Mouse (Mus musculus): ENCODE results near the gene Rnft2.

GRCm38 (mm10) chr5:118169222-118170221 is 75.4 kb downstream of the Rnft2 start:
- TF ChIP-seq POLR2A (IDR thresholded peaks at IDR 0.05; ENCODE audit: control insufficient read depth, extremely low read depth, insufficient read depth, low read length, poor library complexity), result no peak
- no peak for TF ChIP-seq CTCF (IDR thresholded peaks at IDR 0.05; ENCODE audit: borderline replicate concordance, control insufficient read depth, extremely low read depth, insufficient read depth, low read length, poor library complexity)
